Mouse (Mus musculus): ENCODE results near the gene Itm2a.

The Itm2a gene

GRCm38 (mm10) chrX:107402915-107403912 lies at the start of gene Itm2a:
Gene Itm2a, minus strand, starts transcription at chrX:107403376.
- DNase-seq (ENCODE audit: extremely low read depth, insufficient read length, low spot score), result no peak

- no peak for DNase-seq (ENCODE audit: extremely low read depth, insufficient read length, low spot score)
Observed at GRCm38 (mm10) chrX:107435887-107436286, 32.7 kb upstream of the Itm2a start.

DNA sequence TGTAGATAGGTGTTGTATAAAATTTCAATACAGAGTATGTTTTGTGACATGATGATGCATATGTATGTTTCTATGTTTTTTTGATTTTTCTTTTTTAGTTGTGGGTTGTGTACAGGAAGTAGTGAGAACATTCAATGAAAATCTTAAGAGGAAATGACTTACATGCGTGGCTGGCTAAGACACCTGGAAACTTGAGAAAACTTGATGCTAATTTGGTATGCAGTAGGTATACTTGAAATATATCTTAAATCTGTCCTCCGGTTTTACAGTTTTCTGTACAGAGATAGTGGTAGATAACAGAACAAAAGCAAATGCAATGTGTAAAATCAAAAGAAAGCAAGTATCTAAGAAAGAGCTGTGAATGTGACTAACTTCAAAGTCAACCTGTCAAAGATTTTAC lies 18.1 kb upstream of the Itm2a start:
- no peak for DNase-seq (ENCODE audit: extremely low read depth, insufficient read length, low spot score)

GRCm38 (mm10) chrX:107417345-107417744 lies 14.2 kb upstream of the Itm2a start:
- no peak for DNase-seq (ENCODE audit: extremely low read depth, insufficient read length, low spot score)

DNA sequence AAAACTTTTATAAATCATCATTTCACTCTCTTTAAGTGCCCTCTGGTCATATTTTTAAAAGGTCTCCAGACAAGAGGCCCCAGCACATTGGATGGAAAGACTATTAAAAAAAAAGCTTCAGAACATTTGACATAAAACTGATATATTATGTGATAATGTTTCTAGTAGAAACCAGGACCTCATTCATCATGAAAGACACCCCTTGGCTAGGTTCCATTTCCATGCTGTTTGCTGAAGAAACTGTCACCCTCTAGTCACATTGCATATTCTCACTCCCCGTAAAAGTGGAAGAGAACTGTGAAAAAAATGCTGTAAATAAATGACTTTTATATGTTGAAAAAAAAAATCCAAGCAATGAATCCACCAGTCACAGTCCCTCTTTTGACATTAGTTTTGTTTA lies 12.8 kb upstream of the Itm2a start:
- DNase-seq (ENCODE audit: extremely low read depth, insufficient read length, low spot score), result no peak

DNA sequence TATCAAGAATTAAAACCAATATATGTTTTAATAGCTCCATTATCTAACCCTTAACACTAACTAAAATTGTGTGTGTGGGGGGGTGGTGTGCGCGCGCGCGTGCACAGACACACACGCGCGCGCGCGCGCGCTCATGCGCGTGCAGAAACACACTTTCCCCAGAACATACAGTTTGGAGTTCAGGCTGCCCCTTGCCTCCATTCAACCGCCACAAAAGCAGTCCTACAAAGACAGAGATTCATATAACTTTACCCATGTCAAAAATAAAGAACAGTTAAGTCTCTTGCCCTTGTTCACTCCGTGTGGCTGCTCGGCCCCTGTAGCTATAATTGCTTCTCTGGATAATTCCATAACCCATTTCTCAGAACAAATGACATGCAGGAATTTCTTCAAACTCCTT lies 695 bp downstream of the Itm2a start:
- DNase-seq (ENCODE audit: extremely low read depth, insufficient read length, low spot score), result no peak

DNA sequence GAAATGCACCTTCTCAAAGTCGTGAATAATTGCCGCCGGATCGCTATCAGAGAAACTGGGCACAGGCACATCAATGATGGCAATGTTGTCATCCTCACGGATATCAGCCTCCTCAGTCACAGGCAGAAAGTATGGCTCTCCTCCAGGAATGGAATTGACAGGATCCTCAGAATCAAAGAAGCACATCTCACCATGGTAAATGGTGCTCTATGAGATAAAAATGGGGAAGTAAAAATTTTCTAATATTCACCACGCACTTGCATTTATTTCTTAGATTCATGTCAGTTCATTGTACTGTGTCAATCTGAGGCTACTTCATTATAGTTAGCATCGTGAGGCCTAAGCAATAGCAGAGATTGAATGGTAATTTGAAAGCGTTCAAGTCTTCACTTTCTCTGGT lies 4.1 kb downstream of the Itm2a start:
- DNase-seq (ENCODE audit: extremely low read depth, insufficient read length, low spot score), result no peak

DNA sequence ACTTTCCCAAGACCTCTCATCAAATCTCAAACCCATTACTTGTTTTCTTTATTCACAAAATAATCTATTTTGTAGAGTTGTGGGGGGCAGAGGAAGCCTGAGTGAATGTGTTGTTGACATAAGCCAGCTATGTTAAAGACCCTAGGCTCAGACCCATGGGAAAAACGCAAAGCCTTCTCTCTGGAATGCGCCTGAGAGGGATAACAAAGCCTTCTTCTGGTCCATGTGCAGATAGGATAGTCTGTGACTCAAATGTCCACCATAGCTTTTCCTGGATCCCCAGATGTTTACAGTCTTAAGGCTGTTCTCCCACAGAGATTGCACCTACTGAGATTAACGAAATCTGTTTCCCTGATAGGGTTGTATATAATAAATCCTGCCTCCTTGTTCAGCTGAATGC lies 9.9 kb downstream of the Itm2a start:
- DNase-seq (ENCODE audit: extremely low read depth, insufficient read length, low spot score), result no peak

- no peak for DNase-seq (ENCODE audit: extremely low read depth, insufficient read length, low spot score)
Observed at GRCm38 (mm10) chrX:107375329-107375728, 27.8 kb downstream of the Itm2a start.

Data from 3134 (cell line).